Mouse (Mus musculus) midbrain, postnatal 0 days (tissue): ENCODE measurements around the gene Osbpl3. TPM values are rescaled to one million over a fixed set of nuclear protein-coding genes. Genes with fewer than 3 reads are reported as not detected.

Experiments
- ATAC-seq: fragments of 200-750 bp; cut with Nextera tagmentation; 2 replicates; pipeline ENCODE4 v1.8.0; 2017; ENCODE audit warnings: moderate number of reproducible peaks, mild to moderate bottlenecking, moderate TSS enrichment, moderate library complexity; ENCODE audit not compliant: low FRiP score
- DNase-seq: peaks from one replicate; pipeline ENCODE4 v3.0.0-alpha.2; 2015; ENCODE audit warnings: low spot score
- H3K27ac ChIP-seq: fragments of 300-500 bp; sonication (generic); 2 replicates; pipeline ENCODE4 v1.5.1; 2014; ENCODE audit warnings: low read depth, mild to moderate bottlenecking, low read length, mixed read lengths
- H3K27me3 ChIP-seq: fragments of 300-500 bp; sonication (generic); 2 replicates; pipeline ENCODE4 v1.6.1; 2014; ENCODE audit warnings: low read length, control low read depth, mixed read lengths; ENCODE audit not compliant: insufficient read depth
- H3K36me3 ChIP-seq: fragments of 300-500 bp; sonication (generic); 2 replicates; pipeline ENCODE4 v1.6.1; 2014; ENCODE audit warnings: low read length, control low read depth, mixed read lengths; ENCODE audit not compliant: insufficient read depth
- H3K4me1 ChIP-seq: fragments of 300-500 bp; sonication (generic); 2 replicates; pipeline ENCODE4 v1.6.1; 2014; ENCODE audit warnings: mild to moderate bottlenecking, control low read depth, antibody characterized with exemption, low read length, mixed read lengths; ENCODE audit not compliant: insufficient read depth
- H3K4me2 ChIP-seq: fragments of 300-500 bp; sonication (generic); 2 replicates; pipeline ENCODE4 v1.6.1; 2014; ENCODE audit warnings: low read depth, mild to moderate bottlenecking, low read length, mixed read lengths; ENCODE audit not compliant: poor library complexity, severe bottlenecking
- H3K4me3 ChIP-seq: fragments of 300-500 bp; sonication (generic); 2 replicates; pipeline ENCODE4 v1.5.1; 2014; ENCODE audit warnings: low read depth, mild to moderate bottlenecking, low read length, moderate library complexity
- H3K9ac ChIP-seq: fragments of 300-500 bp; sonication (generic); replicated peaks from 2 replicates; pipeline ENCODE4 v1.6.1; 2014; ENCODE audit warnings: mild to moderate bottlenecking, low read length, moderate library complexity, mixed read lengths; ENCODE audit not compliant: poor library complexity, severe bottlenecking
- H3K9me3 ChIP-seq: fragments of 300-500 bp; sonication (generic); 2 replicates; pipeline ENCODE4 v1.6.1; 2016; ENCODE audit warnings: low read length, control low read depth
- CTCF ChIP-seq: IDR thresholded peaks from 2 replicates; pipeline ENCODE4 v1.5.1; 2016; ENCODE audit warnings: antibody characterized with exemption, mild to moderate bottlenecking
- WGBS: fragments of 180-500 bp; shearing (Covaris S2); extraction: QIAGEN DNeasy Blood & Tissue Kit; methylation state at CpG from one replicate; pipeline ENCODE4 v1.1.7; 2014; 5-methylcytosine and 5-hydroxymethylcytosine counted together
- polyA plus RNA-seq: library from polyadenylated mRNA; unstranded; fragments of >200 nt; fragmentation: Nextera tagmentation; extraction: Ambion mirVana; gene quantifications from 2 replicates; pipeline ENCODE4 v1.2.1, GENCODE M21; 2015
- total RNA-seq: library from RNA; depleted of rRNA; stranded (reverse); fragments of >200 nt; gene quantifications from 2 replicates; pipeline ENCODE4 v1.2.3, GENCODE M21; 2014

Gene Osbpl3
- total and polyA plus RNA-seq, 2 experiments from 2014 or later, result 5.5 to 9.5 TPM

- no peaks in the 10 kb centered on the region for H3K9me3 ChIP-seq
- no peaks in the 10 kb centered on the region for H3K36me3 ChIP-seq
- H3K27me3 ChIP-seq, result no peaks in the 10 kb centered on the region
- TF ChIP-seq CTCF, result no peak
- no peak overlapping the region for H3K9ac ChIP-seq
- H3K4me3 ChIP-seq, result no peak overlapping the region
- no peak overlapping the region for H3K27ac ChIP-seq
- no peak for DNase-seq
- ATAC-seq, result no peak
- H3K4me1 ChIP-seq, result 0 out of 2 replicates have a peak, but pooled peaks cover 2% of the 10 kb centered on the region
- H3K4me2 ChIP-seq, result no peak overlapping the region
- WGBS, result 91% methylated on average over 10 of the region's 10 CpGs
Observed at GRCm38 (mm10) chr6:50419518-50420290, 36.3 kb downstream of the Osbpl3 start.

GRCm38 (mm10) chr6:50418951-50419350 lies 37.0 kb downstream of the Osbpl3 start:
- Histone ChIP-seq H3K4me2 (no peak overlapping the region), H3K9me3 (no peaks in the 10 kb centered on the region), H3K9ac (no peak overlapping the region), H3K27me3 (no peaks in the 10 kb centered on the region), H3K4me3 (no peak overlapping the region), H3K36me3 (no peaks in the 10 kb centered on the region), H3K27ac (no peak overlapping the region), H3K4me1 (0 out of 2 replicates have a peak, but pooled peaks cover 3% of the 10 kb centered on the region)
- no peak for DNase-seq
- 78% methylated on average over 4 of the region's 4 CpGs for WGBS
- ATAC-seq, result no peak
- no peak for TF ChIP-seq CTCF

GRCm38 (mm10) chr6:50416854-50417253 lies 39.1 kb downstream of the Osbpl3 start:
- 95% methylated on average over 5 of the region's 5 CpGs for WGBS
- no peak overlapping the region for H3K4me2 ChIP-seq
- H3K4me3 ChIP-seq, result no peak overlapping the region
- DNase-seq (no peak), ATAC-seq (no peak)
- 0 out of 2 replicates have a peak, but pooled peaks cover 7% of the 10 kb centered on the region for H3K4me1 ChIP-seq
- H3K36me3 ChIP-seq, result no peaks in the 10 kb centered on the region
- no peaks in the 10 kb centered on the region for H3K9me3 ChIP-seq
- TF ChIP-seq CTCF, result no peak
- no peak overlapping the region for H3K9ac ChIP-seq
- H3K27ac ChIP-seq, result no peak overlapping the region
- no peaks in the 10 kb centered on the region for H3K27me3 ChIP-seq

- H3K9me3 ChIP-seq, result no peaks in the 10 kb centered on the region
- DNase-seq (no peak), ATAC-seq (no peak)
- H3K9ac ChIP-seq, result no peak overlapping the region
- H3K4me1 ChIP-seq, result 0 out of 2 replicates have a peak, but pooled peaks cover 7% of the 10 kb centered on the region
- 67% methylated on average over 6 of the region's 6 CpGs for WGBS
- no peak for TF ChIP-seq CTCF
- no peak overlapping the region for H3K4me2 ChIP-seq
- no peaks in the 10 kb centered on the region for H3K27me3 ChIP-seq
- no peak overlapping the region for H3K27ac ChIP-seq
- H3K36me3 ChIP-seq, result no peaks in the 10 kb centered on the region
- no peak overlapping the region for H3K4me3 ChIP-seq
Observed at GRCm38 (mm10) chr6:50415431-50415830, 40.6 kb downstream of the Osbpl3 start.

- Histone ChIP-seq H3K27ac (no peak overlapping the region), H3K9ac (no peak overlapping the region), H3K4me3 (no peak overlapping the region), H3K4me2 (no peak overlapping the region), H3K4me1 (0 out of 2 replicates have a peak, but pooled peaks cover 7% of the 10 kb centered on the region), H3K36me3 (no peaks in the 10 kb centered on the region), H3K9me3 (no peaks in the 10 kb centered on the region), H3K27me3 (no peaks in the 10 kb centered on the region)
- ATAC-seq (no peak), DNase-seq (no peak)
- WGBS, result 59% methylated on average over 6 of the region's 6 CpGs
- TF ChIP-seq CTCF, result no peak
Observed at GRCm38 (mm10) chr6:50414547-50414946, 41.5 kb downstream of the Osbpl3 start.

- Histone ChIP-seq H3K4me3 (no peak overlapping the region), H3K9me3 (no peaks in the 10 kb centered on the region), H3K27ac (no peak overlapping the region), H3K4me1 (0 out of 2 replicates have a peak, but pooled peaks cover 7% of the 10 kb centered on the region), H3K36me3 (no peaks in the 10 kb centered on the region), H3K9ac (no peak overlapping the region), H3K4me2 (no peak overlapping the region), H3K27me3 (no peaks in the 10 kb centered on the region)
- DNase-seq, result no peak
- WGBS, result 97% methylated on average over 1 of the region's 1 CpGs
- ATAC-seq, result no peak
- no peak for TF ChIP-seq CTCF
Observed at GRCm38 (mm10) chr6:50413381-50413780, 42.6 kb downstream of the Osbpl3 start.
